Mouse (Mus musculus) stomach, postnatal 0 days (tissue): ENCODE results near the gene Nxt1. TPM values are rescaled to one million over a fixed set of nuclear protein-coding genes. Genes with fewer than 3 reads are reported as not detected.
A peak's percentile ranks its signal among the peaks of the same experiment; 100 is the strongest.

Experiments used
- ATAC-seq: fragments of 200-750 bp; cut with Nextera tagmentation; 2 replicates; pipeline ENCODE4 v1.8.0; 2017; ENCODE audit not compliant: low FRiP score, low TSS enrichment
- DNase-seq: peaks from one replicate; pipeline ENCODE4 v3.0.0-alpha.2; 2016; ENCODE audit warnings: low spot score
- H3K27ac ChIP-seq: fragments of 300-500 bp; sonication (generic); replicated peaks from 2 replicates; pipeline ENCODE4 v1.5.1; 2014; ENCODE audit warnings: mild to moderate bottlenecking, control low read depth
- H3K27me3 ChIP-seq: fragments of 300-500 bp; sonication (generic); 2 replicates; pipeline ENCODE4 v1.6.1; 2014; ENCODE audit warnings: low read length; ENCODE audit not compliant: control insufficient read depth, insufficient read depth
- H3K36me3 ChIP-seq: fragments of 300-500 bp; sonication (generic); 2 replicates; pipeline ENCODE4 v1.6.1; 2014; ENCODE audit warnings: low read length, mixed read lengths; ENCODE audit not compliant: control insufficient read depth, insufficient read depth
- H3K4me1 ChIP-seq: fragments of 300-500 bp; sonication (generic); replicated peaks from 2 replicates; pipeline ENCODE4 v1.6.1; 2014; ENCODE audit warnings: antibody characterized with exemption; ENCODE audit not compliant: control insufficient read depth, insufficient read depth
- H3K4me2 ChIP-seq: fragments of 300-500 bp; sonication (generic); replicated peaks from 2 replicates; pipeline ENCODE4 v1.6.1; 2014; ENCODE audit warnings: low read depth, mild to moderate bottlenecking, control low read depth, moderate library complexity
- H3K4me3 ChIP-seq: fragments of 300-500 bp; sonication (generic); 2 replicates; pipeline ENCODE4 v1.5.1; 2014; ENCODE audit warnings: low read depth, low read length, control low read depth
- H3K9ac ChIP-seq: fragments of 300-500 bp; sonication (generic); 2 replicates; pipeline ENCODE4 v1.6.1; 2014; ENCODE audit warnings: mild to moderate bottlenecking, low read length, control low read depth, mixed read lengths
- H3K9me3 ChIP-seq: fragments of 300-500 bp; sonication (generic); 2 replicates; pipeline ENCODE4 v1.6.1; 2016; ENCODE audit warnings: low read length; ENCODE audit not compliant: control insufficient read depth
- CTCF ChIP-seq: IDR thresholded peaks from 2 replicates; pipeline ENCODE4 v1.5.1; 2016; ENCODE audit warnings: antibody characterized with exemption, low read depth, mild to moderate bottlenecking, moderate library complexity
- EP300 ChIP-seq: optimal IDR thresholded peaks from 2 replicates; pipeline ENCODE3; 2016; ENCODE audit warnings: antibody characterized with exemption
- WGBS: fragments of 180-500 bp; shearing (Covaris S2); extraction: QIAGEN DNeasy Blood & Tissue Kit; methylation state at CpG from one replicate; pipeline ENCODE4 v1.1.7; 2014; 5-methylcytosine and 5-hydroxymethylcytosine counted together
- polyA plus RNA-seq: library from polyadenylated mRNA; unstranded; fragments of >200 nt; fragmentation: Nextera tagmentation; extraction: Ambion mirVana; gene quantifications from 2 replicates; pipeline ENCODE4 v1.2.1, GENCODE M21; 2015

Gene Nxt1
- polyA plus RNA-seq, 1 experiment from 2014 or later, result 57.1 TPM

DNA sequence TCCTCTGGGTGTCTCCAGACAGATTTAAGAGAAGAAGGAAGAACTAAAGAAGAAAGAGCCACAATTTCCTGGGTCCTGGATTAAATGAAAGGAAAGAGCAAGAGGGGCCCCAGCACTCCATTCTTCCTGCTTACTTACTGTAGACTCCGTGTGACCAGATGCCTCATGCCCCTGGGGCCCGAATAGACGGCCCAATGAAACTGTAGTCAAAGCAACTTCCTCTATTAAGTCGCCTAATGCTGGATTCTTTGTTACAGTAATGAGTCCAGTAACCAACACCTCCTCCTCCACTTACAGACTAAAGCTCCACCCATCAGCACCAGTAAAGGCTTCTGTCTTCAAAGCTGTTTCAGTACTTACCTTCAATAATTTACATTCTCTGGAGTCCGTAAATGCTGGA is 26.2 kb downstream of the Nxt1 start:
- no peak for TF ChIP-seq EP300
- H3K4me3 ChIP-seq, result no peak overlapping the region

DNA sequence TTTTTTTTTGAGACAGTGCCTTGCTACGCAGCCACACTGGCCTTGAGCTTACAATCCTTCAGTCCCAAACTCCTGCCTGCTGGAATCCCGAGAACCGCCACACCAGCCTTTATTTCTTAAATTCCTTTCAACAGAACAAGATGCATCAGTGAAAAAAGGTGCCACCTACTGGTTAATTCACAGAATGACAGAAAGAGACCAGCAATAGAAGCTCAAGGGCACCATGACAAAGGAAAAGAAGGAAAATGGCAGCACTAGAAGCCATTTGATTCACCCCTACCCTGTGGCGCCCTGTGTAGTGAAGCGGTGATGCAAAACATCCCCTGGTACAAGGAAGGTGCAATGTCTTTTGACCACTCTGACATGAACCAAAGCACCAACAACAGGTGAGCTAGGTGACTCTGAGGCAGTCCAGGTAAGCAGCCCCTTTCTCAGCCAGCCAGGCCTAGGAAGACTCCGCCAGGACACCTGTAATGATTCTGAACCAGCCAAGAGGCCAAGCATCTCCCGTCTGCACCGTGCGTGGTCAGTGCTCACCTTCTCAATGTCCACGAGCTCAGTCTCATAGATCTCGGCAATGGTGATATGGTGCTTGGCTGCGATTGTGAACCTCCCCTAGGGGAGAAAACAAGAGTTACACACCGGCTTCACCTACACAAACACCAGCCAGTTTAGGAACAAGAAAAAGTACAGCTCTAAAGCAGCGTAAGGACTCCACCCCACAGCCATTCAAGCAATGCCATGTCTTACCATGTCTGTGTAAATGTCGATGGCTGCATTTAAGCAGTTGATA is 34.2 kb downstream of the Nxt1 start:
- Histone ChIP-seq H3K36me3 (peaks cover 4% of the 10 kb centered on the region; the same call in 1 of the 2 replicates), H3K4me2 (no peak overlapping the region), H3K9me3 (no peaks in the 10 kb centered on the region), H3K27me3 (no peaks in the 10 kb centered on the region), H3K27ac (no peak overlapping the region), H3K4me3 (no peak overlapping the region), H3K9ac (no peak overlapping the region), H3K4me1 (no peaks in the 10 kb centered on the region)
- 0 out of 2 replicates have a peak, but pooled peaks have one; percentile 24 for ATAC-seq
- DNase-seq, result no peak
- 85% methylated on average over 15 of the region's 15 CpGs for WGBS
- TF ChIP-seq CTCF (peak; percentile 72), EP300 (no peak)

More for the DNA sequence above, 26.2 kb downstream of the Nxt1 start:
- Histone ChIP-seq H3K27ac (no peak overlapping the region), H3K4me1 (no peaks in the 10 kb centered on the region), H3K4me2 (no peak overlapping the region), H3K36me3 (peaks cover 10% of the 10 kb centered on the region; the same call in 1 of the 2 replicates), H3K27me3 (no peaks in the 10 kb centered on the region), H3K9ac (no peak overlapping the region), H3K9me3 (no peaks in the 10 kb centered on the region)
- ATAC-seq (no peak), DNase-seq (no peak)
- WGBS, result 80% methylated on average over 5 of the region's 5 CpGs

GRCm38 (mm10) chr2:148707202-148707530 is 34.8 kb downstream of the Nxt1 start:
- Histone ChIP-seq H3K4me1 (no peaks in the 10 kb centered on the region), H3K9me3 (no peaks in the 10 kb centered on the region), H3K27me3 (no peaks in the 10 kb centered on the region), H3K4me3 (no peak overlapping the region), H3K9ac (no peak overlapping the region), H3K36me3 (peaks cover 4% of the 10 kb centered on the region; the same call in 1 of the 2 replicates), H3K4me2 (no peak overlapping the region), H3K27ac (no peak overlapping the region)
- DNase-seq (no peak), ATAC-seq (no peak)
- WGBS, result 82% methylated on average over 6 of the region's 6 CpGs
- TF ChIP-seq EP300 (no peak), CTCF (no peak)

DNA sequence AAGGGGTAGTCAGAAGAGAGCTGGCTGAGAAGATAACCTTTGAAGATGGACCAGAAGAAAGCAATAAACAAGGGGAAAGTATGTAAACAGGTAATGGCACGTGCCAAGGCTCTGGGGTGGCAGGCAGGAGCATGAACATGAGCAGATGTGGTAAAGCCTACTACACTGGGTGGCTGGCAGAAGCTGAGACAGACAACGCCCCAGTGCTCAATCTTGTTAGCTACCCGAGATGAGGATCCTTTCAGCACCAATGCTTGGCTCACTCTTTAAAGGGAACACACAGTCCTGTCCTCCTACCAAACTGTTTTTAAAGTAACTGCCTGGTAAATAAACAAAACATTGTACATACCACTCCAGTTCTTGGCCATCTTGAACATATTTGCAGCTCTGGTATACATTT is 39.9 kb downstream of the Nxt1 start:
- WGBS, result 74% methylated on average over 3 of the region's 3 CpGs
- ATAC-seq (no peak), DNase-seq (no peak)
- TF ChIP-seq CTCF, result no peak
- no peak for TF ChIP-seq EP300
- Histone ChIP-seq H3K36me3 (no peaks in the 10 kb centered on the region; the same call in 1 of the 2 replicates), H3K4me2 (no peak overlapping the region), H3K27ac (no peak overlapping the region), H3K9ac (no peak overlapping the region), H3K4me3 (no peak overlapping the region), H3K4me1 (no peaks in the 10 kb centered on the region), H3K27me3 (no peaks in the 10 kb centered on the region), H3K9me3 (no peaks in the 10 kb centered on the region)

- Histone ChIP-seq H3K4me1 (no peaks in the 10 kb centered on the region), H3K4me3 (no peak overlapping the region), H3K4me2 (no peak overlapping the region), H3K27ac (no peak overlapping the region), H3K9ac (no peak overlapping the region), H3K9me3 (no peaks in the 10 kb centered on the region), H3K27me3 (no peaks in the 10 kb centered on the region), H3K36me3 (no peaks in the 10 kb centered on the region)
- TF ChIP-seq CTCF (no peak), EP300 (no peak)
- DNase-seq (no peak), ATAC-seq (no peak)
- WGBS, result 60% methylated on average over 2 of the region's 2 CpGs
Measured at GRCm38 (mm10) chr2:148717072-148717471, 44.7 kb downstream of the Nxt1 start.

- Histone ChIP-seq H3K9ac (no peak overlapping the region), H3K4me3 (no peak overlapping the region), H3K27me3 (no peaks in the 10 kb centered on the region), H3K4me2 (no peak overlapping the region), H3K9me3 (no peaks in the 10 kb centered on the region), H3K36me3 (no peaks in the 10 kb centered on the region), H3K4me1 (no peaks in the 10 kb centered on the region), H3K27ac (no peak overlapping the region)
- 52% methylated on average over 2 of the region's 2 CpGs for WGBS
- no peak for TF ChIP-seq CTCF
- no peak for TF ChIP-seq EP300
- no peak for ATAC-seq
- DNase-seq, result no peak
Measured at GRCm38 (mm10) chr2:148719271-148719995, 47.0 kb downstream of the Nxt1 start.

Other genes with a start within 250 kb of the Nxt1 start
- 3.9 and 4.3 TPM in 2 replicates for gene Cd93, start 229.0 kb upstream of the Nxt1 start, polyA plus RNA-seq
- 8.0 and 9.4 TPM in 2 replicates for gene Gzf1, start 8.4 kb downstream of the Nxt1 start, polyA plus RNA-seq
- 2.2 and 2.4 TPM in 2 replicates for gene Napb, start 59.9 kb downstream of the Nxt1 start, polyA plus RNA-seq
- gene Cstl1, start 77.8 kb downstream of the Nxt1 start, polyA plus RNA-seq, result not detected in 2 replicates
- gene Cst11, start 98.9 kb downstream of the Nxt1 start, polyA plus RNA-seq, result 0.98 and 1.2 TPM in 2 replicates
- not detected in 2 replicates for gene 8030411F24Rik, start 109.4 kb downstream of the Nxt1 start, polyA plus RNA-seq
- 0.25 TPM in 1 of 2 replicates, not detected in the other for gene Cst12, start 116.8 kb downstream of the Nxt1 start, polyA plus RNA-seq
- gene Cst8, start 126.2 kb downstream of the Nxt1 start, polyA plus RNA-seq, result 35.6 and 46.3 TPM in 2 replicates
- 0.17 TPM in 1 of 2 replicates, not detected in the other for gene Cst13, start 147.5 kb downstream of the Nxt1 start, polyA plus RNA-seq
- not detected in 2 replicates for gene Cst9, start 162.5 kb downstream of the Nxt1 start, polyA plus RNA-seq
- not detected in 2 replicates for gene 9230104L09Rik, start 192.4 kb downstream of the Nxt1 start, polyA plus RNA-seq
- gene Cst3, start 203.1 kb downstream of the Nxt1 start, polyA plus RNA-seq, result 595 and 599 TPM in 2 replicates